Mouse (Mus musculus): ENCODE measurements around the gene Rasal2. TPM values are rescaled to one million over a fixed set of nuclear protein-coding genes. Genes with fewer than 3 reads are reported as not detected.

Rasal2 gene
- polyA plus RNA-seq, 1 experiment from 2014 or later = 6.9 TPM

DNA sequence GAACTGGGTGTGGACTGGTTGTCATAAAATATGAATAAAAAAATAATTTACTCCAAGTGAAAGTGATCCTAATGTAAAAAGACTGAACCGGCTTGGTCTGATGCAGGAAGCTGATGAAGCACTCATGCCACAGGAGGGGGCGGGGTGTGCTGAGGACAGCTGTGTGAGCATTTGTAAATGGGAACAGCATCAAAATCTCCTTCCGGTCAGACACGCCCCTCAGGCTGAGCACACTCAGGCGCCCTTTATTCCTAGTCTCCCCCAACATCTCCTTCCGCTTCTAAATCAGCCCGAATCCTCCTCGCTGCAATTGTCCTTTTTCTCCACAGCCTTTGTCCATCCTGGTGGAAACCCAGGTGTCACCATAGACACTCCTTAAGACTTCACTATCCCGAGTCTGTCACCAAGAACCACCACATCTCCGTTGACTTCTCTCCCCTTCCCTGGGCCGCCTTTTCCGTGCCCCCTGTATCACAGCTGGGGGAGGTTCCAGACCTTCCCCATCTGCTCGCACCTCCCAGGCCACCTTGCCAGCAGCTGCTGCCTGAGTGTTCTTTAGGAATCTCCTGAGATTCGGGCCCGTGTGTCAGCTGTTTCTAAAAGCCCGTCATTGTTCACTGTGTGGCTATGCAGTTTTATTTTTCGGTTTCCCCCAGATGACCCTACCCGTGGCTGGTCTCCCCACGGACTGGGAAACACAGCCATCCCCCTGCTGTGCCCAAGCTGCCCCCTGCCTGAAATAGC, 311.1 kb downstream of the Rasal2 start:
- no peaks in the 10 kb centered on the region for H3K36me3 ChIP-seq (ENCODE audit: insufficient read depth, low read length)
- peaks cover 9% of the 10 kb centered on the region; the same call in 1 of the 2 replicates for H3K4me1 ChIP-seq (ENCODE audit: insufficient read depth, low read length)
- H3K4me2 ChIP-seq (replicated peaks; ENCODE audit: low read depth, low read length) = peak overlapping the region; percentile 57
- H3K4me3 ChIP-seq (ENCODE audit: low read length) = peak overlapping the region; percentile 30
- no peaks in the 10 kb centered on the region for H3K9me3 ChIP-seq (ENCODE audit: low read length)
- no peaks in the 10 kb centered on the region for H3K27me3 ChIP-seq (ENCODE audit: insufficient read depth, low read length)
- H3K27ac ChIP-seq (ENCODE audit: low read length) = no peak overlapping the region
- WGBS = 13% methylated on average over 19 of the region's 19 CpGs
- H3K9ac ChIP-seq (replicated peaks; ENCODE audit: low read length) = peak overlapping the region; percentile 60
- ATAC-seq (ENCODE audit: low FRiP score, low TSS enrichment) = peak; percentile 91; the same call in 1 of the 2 replicates

GRCm38 (mm10) chr1:157095534-157095933, 316.9 kb downstream of the Rasal2 start:
- Histone ChIP-seq H3K9ac (replicated peaks; ENCODE audit: low read length) (no peak overlapping the region), H3K27me3 (ENCODE audit: insufficient read depth, low read length) (no peaks in the 10 kb centered on the region), H3K4me3 (ENCODE audit: low read length) (no peak overlapping the region), H3K9me3 (ENCODE audit: low read length) (no peaks in the 10 kb centered on the region), H3K4me1 (ENCODE audit: insufficient read depth, low read length) (no peaks in the 10 kb centered on the region), H3K36me3 (ENCODE audit: insufficient read depth, low read length) (no peaks in the 10 kb centered on the region), H3K27ac (ENCODE audit: low read length) (no peak overlapping the region), H3K4me2 (replicated peaks; ENCODE audit: low read depth, low read length) (no peak overlapping the region)
- ATAC-seq (ENCODE audit: low FRiP score, low TSS enrichment) = no peak
- WGBS = 85% methylated on average over 4 of the region's 4 CpGs

DNA sequence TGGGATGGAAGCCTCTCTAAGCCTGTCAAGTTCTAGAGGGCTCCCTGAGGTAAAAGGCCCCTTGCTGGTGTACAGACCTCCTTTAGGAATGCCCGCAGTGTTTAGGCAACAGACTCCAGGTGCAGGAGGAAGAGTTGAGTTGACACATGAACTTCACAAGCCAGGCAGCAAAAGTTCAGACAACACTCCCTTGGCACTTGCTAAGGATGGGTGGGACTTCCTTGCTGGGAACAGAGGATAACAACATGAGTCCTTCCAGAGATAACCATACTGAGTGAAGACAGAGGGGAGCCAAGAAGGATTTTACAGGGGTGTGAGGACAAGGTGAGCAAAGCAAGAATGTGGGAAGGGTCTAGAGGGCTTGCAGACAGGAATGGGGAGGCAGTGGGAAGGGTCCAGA, 319.8 kb downstream of the Rasal2 start:
- Histone ChIP-seq H3K36me3 (ENCODE audit: insufficient read depth, low read length) (no peaks in the 10 kb centered on the region), H3K9me3 (ENCODE audit: low read length) (no peaks in the 10 kb centered on the region), H3K27me3 (ENCODE audit: insufficient read depth, low read length) (no peaks in the 10 kb centered on the region), H3K4me3 (ENCODE audit: low read length) (no peak overlapping the region), H3K27ac (ENCODE audit: low read length) (no peak overlapping the region), H3K4me2 (replicated peaks; ENCODE audit: low read depth, low read length) (no peak overlapping the region), H3K4me1 (ENCODE audit: insufficient read depth, low read length) (no peaks in the 10 kb centered on the region), H3K9ac (replicated peaks; ENCODE audit: low read length) (no peak overlapping the region)
- WGBS = 88% methylated on average over 1 of the region's 1 CpGs
- ATAC-seq (ENCODE audit: low FRiP score, low TSS enrichment) = no peak

- Histone ChIP-seq H3K9me3 (ENCODE audit: low read length) (no peaks in the 10 kb centered on the region), H3K27ac (ENCODE audit: low read length) (no peak overlapping the region), H3K4me2 (replicated peaks; ENCODE audit: low read depth, low read length) (no peak overlapping the region), H3K27me3 (ENCODE audit: insufficient read depth, low read length) (no peaks in the 10 kb centered on the region), H3K36me3 (ENCODE audit: insufficient read depth, low read length) (no peaks in the 10 kb centered on the region), H3K4me3 (ENCODE audit: low read length) (no peak overlapping the region), H3K4me1 (ENCODE audit: insufficient read depth, low read length) (no peaks in the 10 kb centered on the region), H3K9ac (replicated peaks; ENCODE audit: low read length) (no peak overlapping the region)
- no peak for ATAC-seq (ENCODE audit: low FRiP score, low TSS enrichment)
- 67% methylated on average over 4 of the region's 4 CpGs for WGBS
Observed at GRCm38 (mm10) chr1:157092140-157092539, 320.3 kb downstream of the Rasal2 start.

- Histone ChIP-seq H3K4me1 (ENCODE audit: insufficient read depth, low read length) (0 out of 2 replicates have a peak, but pooled peaks cover 5% of the 10 kb centered on the region), H3K4me3 (ENCODE audit: low read length) (no peak overlapping the region), H3K4me2 (replicated peaks; ENCODE audit: low read depth, low read length) (no peak overlapping the region), H3K27me3 (ENCODE audit: insufficient read depth, low read length) (no peaks in the 10 kb centered on the region), H3K27ac (ENCODE audit: low read length) (no peak overlapping the region), H3K9me3 (ENCODE audit: low read length) (no peaks in the 10 kb centered on the region), H3K9ac (replicated peaks; ENCODE audit: low read length) (no peak overlapping the region), H3K36me3 (ENCODE audit: insufficient read depth, low read length) (no peaks in the 10 kb centered on the region)
- ATAC-seq (ENCODE audit: low FRiP score, low TSS enrichment) = no peak
- 49% methylated on average over 3 of the region's 3 CpGs for WGBS
Observed at GRCm38 (mm10) chr1:157090835-157091234, 321.6 kb downstream of the Rasal2 start.

DNA sequence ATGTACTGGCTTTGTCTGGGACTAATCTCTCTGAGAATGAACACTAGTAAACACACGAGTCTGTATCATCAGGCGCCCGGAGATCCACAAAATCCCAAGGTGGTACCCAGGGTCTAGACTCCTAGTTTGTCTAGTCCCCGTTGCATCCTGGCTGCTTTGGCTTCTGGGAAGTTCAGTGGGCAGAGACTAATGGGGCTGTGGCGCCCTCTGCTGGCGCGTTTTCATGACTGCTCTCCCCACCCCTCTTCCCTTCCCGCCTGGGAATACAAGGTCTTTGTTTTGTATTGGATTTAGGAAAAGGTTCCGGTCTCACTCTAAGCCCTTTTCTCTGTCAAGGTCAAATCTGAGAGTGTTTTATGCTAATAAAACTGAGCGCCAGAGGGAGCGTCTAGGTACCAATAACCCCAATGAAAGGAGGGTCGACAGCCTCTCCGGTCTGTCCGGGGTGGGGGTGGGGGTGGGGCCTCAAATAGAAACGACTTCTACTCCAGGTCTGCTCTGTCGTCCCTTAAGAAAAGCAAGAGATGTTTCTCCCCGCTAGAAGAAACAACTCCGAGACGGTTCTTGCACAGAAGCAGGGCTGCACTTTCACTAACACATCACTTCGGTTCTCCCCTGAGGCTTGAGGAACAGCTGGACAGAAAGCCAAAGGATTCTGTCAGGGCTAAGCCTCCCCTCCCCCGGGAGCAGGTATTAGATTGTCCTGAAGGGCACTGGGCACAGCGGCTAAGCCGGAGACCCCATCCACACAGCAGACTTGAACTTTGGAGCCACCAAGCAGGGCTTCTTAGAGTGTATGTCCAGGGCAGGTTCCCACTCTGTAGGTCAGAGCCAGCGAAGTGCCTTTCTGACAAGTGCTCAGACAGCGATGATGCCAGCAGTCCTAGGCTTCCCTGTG, 326.0 kb downstream of the Rasal2 start:
- Histone ChIP-seq H3K4me3 (ENCODE audit: low read length) (peak overlapping the region; percentile 51), H3K4me1 (ENCODE audit: insufficient read depth, low read length) (peaks cover 10% of the 10 kb centered on the region), H3K9ac (replicated peaks; ENCODE audit: low read length) (peak overlapping the region; percentile 66), H3K4me2 (replicated peaks; ENCODE audit: low read depth, low read length) (peak overlapping the region; percentile 77), H3K36me3 (ENCODE audit: insufficient read depth, low read length) (no peaks in the 10 kb centered on the region), H3K27ac (ENCODE audit: low read length) (no peak overlapping the region), H3K27me3 (ENCODE audit: insufficient read depth, low read length) (no peaks in the 10 kb centered on the region), H3K9me3 (ENCODE audit: low read length) (no peaks in the 10 kb centered on the region)
- 10% methylated on average over 25 of the region's 25 CpGs for WGBS
- ATAC-seq (ENCODE audit: low FRiP score, low TSS enrichment) = peak; percentile 74; the same call in 1 of the 2 replicates

Other genes with a start within 250 kb of the Rasal2 start
- gene Cryzl2, start 46.0 kb upstream of the Rasal2 start, polyA plus RNA-seq (2015; fragmentation: Nextera tagmentation; extraction: Ambion mirVana) = 28.7 TPM in 2 replicates
- 2.3 TPM in 2 replicates for gene Sec16b, start 94.1 kb upstream of the Rasal2 start, polyA plus RNA-seq (2015; fragmentation: Nextera tagmentation; extraction: Ambion mirVana)

All from kidney, embryonic 16.5 days (tissue).